Mouse (Mus musculus): ENCODE data around the gene Mdk.

The Mdk gene

GRCm38 (mm10) chr2:91932737-91933350 lies 747 bp upstream of the Mdk start:
- DNase-seq (ENCODE audit: low spot score) = no peak

GRCm38 (mm10) chr2:91931328-91932159 lies 553 bp downstream of the Mdk start:
- no peak for DNase-seq (ENCODE audit: low spot score)

- DNase-seq (ENCODE audit: low spot score) = no peak
Observed at GRCm38 (mm10) chr2:91930761-91931291, 1.3 kb downstream of the Mdk start.

GRCm38 (mm10) chr2:91929936-91930335 lies 2.2 kb downstream of the Mdk start:
- DNase-seq (ENCODE audit: low spot score) = peak; percentile 70

GRCm38 (mm10) chr2:91929455-91929854 lies 2.6 kb downstream of the Mdk start:
- no peak for DNase-seq (ENCODE audit: low spot score)

- DNase-seq (ENCODE audit: low spot score) = no peak
Observed at GRCm38 (mm10) chr2:91928534-91929350, 3.4 kb downstream of the Mdk start.

- DNase-seq (ENCODE audit: low spot score) = peak; percentile 82
Observed at GRCm38 (mm10) chr2:91927826-91928533, 4.1 kb downstream of the Mdk start.

- no peak for DNase-seq (ENCODE audit: low spot score)
Observed at GRCm38 (mm10) chr2:91926949-91927348, 5.1 kb downstream of the Mdk start, which contains the start of gene Chrm4. TSS of gene Chrm4 (plus strand) at chr2:91927249.

GRCm38 (mm10) chr2:91925442-91925841 lies 6.7 kb downstream of the Mdk start:
- DNase-seq (ENCODE audit: low spot score) = no peak

- DNase-seq (ENCODE audit: low spot score) = no peak
Observed at GRCm38 (mm10) chr2:91924726-91925125, 7.4 kb downstream of the Mdk start.

GRCm38 (mm10) chr2:91923415-91924337 lies 8.4 kb downstream of the Mdk start:
- peak; percentile 65 for DNase-seq (ENCODE audit: low spot score)

- no peak for DNase-seq (ENCODE audit: low spot score)
Observed at GRCm38 (mm10) chr2:91922586-91923414, 9.3 kb downstream of the Mdk start.

- no peak for DNase-seq (ENCODE audit: low spot score)
Observed at GRCm38 (mm10) chr2:91921790-91922570, 10.1 kb downstream of the Mdk start.

- DNase-seq (ENCODE audit: low spot score) = peak; percentile 83
Observed at GRCm38 (mm10) chr2:91921181-91921789, 10.8 kb downstream of the Mdk start.

GRCm38 (mm10) chr2:91920130-91920529 lies 12.0 kb downstream of the Mdk start:
- DNase-seq (ENCODE audit: low spot score) = no peak

- DNase-seq (ENCODE audit: low spot score) = no peak
Observed at GRCm38 (mm10) chr2:91917096-91917495, 15.0 kb downstream of the Mdk start.

GRCm38 (mm10) chr2:91916346-91916977 lies 15.6 kb downstream of the Mdk start:
- no peak for DNase-seq (ENCODE audit: low spot score)
